Mouse (Mus musculus): ENCODE data around the gene Iqgap2.

Iqgap2 gene

GRCm38 (mm10) chr13:95829431-95830171, 62.1 kb downstream of the Iqgap2 start:
- no peak for DNase-seq (ENCODE audit: low read depth, low spot score)

GRCm38 (mm10) chr13:95828616-95829015, 63.1 kb downstream of the Iqgap2 start:
- DNase-seq (ENCODE audit: low read depth, low spot score) = no peak

GRCm38 (mm10) chr13:95826178-95826577, 65.5 kb downstream of the Iqgap2 start:
- no peak for DNase-seq (ENCODE audit: low read depth, low spot score)

- DNase-seq (ENCODE audit: low read depth, low spot score) = peak; percentile 49
These were observed 68.8 kb downstream of the Iqgap2 start for GRCm38 (mm10) chr13:95822918-95823317.

GRCm38 (mm10) chr13:95820071-95820470, 71.7 kb downstream of the Iqgap2 start:
- no peak for DNase-seq (ENCODE audit: low read depth, low spot score)

GRCm38 (mm10) chr13:95818941-95819340, 72.8 kb downstream of the Iqgap2 start:
- no peak for DNase-seq (ENCODE audit: low read depth, low spot score)

- DNase-seq (ENCODE audit: low read depth, low spot score) = no peak
These were observed 78.1 kb downstream of the Iqgap2 start for GRCm38 (mm10) chr13:95813643-95814042.

GRCm38 (mm10) chr13:95810796-95811195, 80.9 kb downstream of the Iqgap2 start:
- no peak for DNase-seq (ENCODE audit: low read depth, low spot score)

- peak; percentile 58 for DNase-seq (ENCODE audit: low read depth, low spot score)
These were observed 84.5 kb downstream of the Iqgap2 start for GRCm38 (mm10) chr13:95807106-95807750.

GRCm38 (mm10) chr13:95805469-95806166, 86.1 kb downstream of the Iqgap2 start:
- no peak for DNase-seq (ENCODE audit: low read depth, low spot score)

GRCm38 (mm10) chr13:95804113-95804512, 87.6 kb downstream of the Iqgap2 start:
- DNase-seq (ENCODE audit: low read depth, low spot score) = no peak

GRCm38 (mm10) chr13:95800925-95801324, 90.8 kb downstream of the Iqgap2 start:
- DNase-seq (ENCODE audit: low read depth, low spot score) = no peak

GRCm38 (mm10) chr13:95799322-95799721, 92.4 kb downstream of the Iqgap2 start:
- DNase-seq (ENCODE audit: low read depth, low spot score) = no peak

- no peak for DNase-seq (ENCODE audit: low read depth, low spot score)
These were observed 93.0 kb downstream of the Iqgap2 start for GRCm38 (mm10) chr13:95798721-95799120.

- DNase-seq (ENCODE audit: low read depth, low spot score) = no peak
These were observed 94.2 kb downstream of the Iqgap2 start for GRCm38 (mm10) chr13:95797530-95797929.

- no peak for DNase-seq (ENCODE audit: low read depth, low spot score)
These were observed 97.4 kb downstream of the Iqgap2 start for GRCm38 (mm10) chr13:95794346-95794745.

- DNase-seq (ENCODE audit: low read depth, low spot score) = no peak
These were observed 100.8 kb downstream of the Iqgap2 start for GRCm38 (mm10) chr13:95790883-95791282.

GRCm38 (mm10) chr13:95788631-95789376, 102.9 kb downstream of the Iqgap2 start:
- DNase-seq (ENCODE audit: low read depth, low spot score) = no peak

- DNase-seq (ENCODE audit: low read depth, low spot score) = no peak
These were observed 108.8 kb downstream of the Iqgap2 start for GRCm38 (mm10) chr13:95782969-95783332.

GRCm38 (mm10) chr13:95782311-95782968, 109.3 kb downstream of the Iqgap2 start:
- DNase-seq (ENCODE audit: low read depth, low spot score) = no peak

- no peak for DNase-seq (ENCODE audit: low read depth, low spot score)
These were observed 111.7 kb downstream of the Iqgap2 start for GRCm38 (mm10) chr13:95780038-95780437.
